Mouse (Mus musculus): ENCODE data around the gene Sorl1.

GRCm38 (mm10) chr9:42159376-42159775, 35.3 kb upstream of the Sorl1 start:
- TF ChIP-seq CHD2 (IDR thresholded peaks at IDR 0.05; ENCODE audit: low read depth, low read length): no peak
- TF ChIP-seq HCFC1 (IDR thresholded peaks at IDR 0.05; ENCODE audit: borderline replicate concordance, insufficient read depth, low read length): no peak
